Mouse (Mus musculus): Measurements from ENCODE around the gene 2010315B03Rik.

DNA sequence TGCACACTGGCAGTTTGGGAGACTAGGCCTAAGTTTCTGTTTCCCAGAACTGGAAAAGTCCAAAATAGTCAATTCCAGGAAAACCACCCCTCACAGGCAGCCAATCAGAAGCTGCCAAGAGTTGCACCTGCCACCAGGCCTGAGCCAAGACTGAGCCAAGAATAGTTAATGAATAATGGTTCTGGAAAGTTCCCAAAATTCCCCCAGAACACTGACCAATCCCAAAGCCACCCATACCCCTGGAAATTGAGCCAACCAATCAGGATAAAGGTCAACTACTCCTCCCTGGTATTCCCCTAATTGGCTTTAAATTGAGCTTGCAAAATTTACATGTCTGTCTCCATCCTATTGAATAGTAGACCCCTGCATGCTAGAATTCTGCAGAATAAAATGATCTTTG is 39.3 kb downstream of the 2010315B03Rik start:
- no peak for TF ChIP-seq CTCF (IDR thresholded peaks at IDR 0.05; ENCODE audit: low read depth)
- TF ChIP-seq EP300 (IDR thresholded peaks at IDR 0.05; ENCODE audit: low read depth) = no peak
